Mouse (Mus musculus) large intestine, adult 2 months (tissue): ENCODE measurements around the gene Vmn1r61. TPM values are rescaled to one million over a fixed set of nuclear protein-coding genes. Genes with fewer than 3 reads are reported as not detected.

Source experiments
- DNase-seq: peaks from one replicate; pipeline ENCODE4 v3.0.0-alpha.2; 2012; ENCODE audit warnings: low read depth, low spot score
- polyA plus RNA-seq: library from polyadenylated mRNA; depleted of rRNA; stranded (reverse); fragments of >200 nt; gene quantifications from 2 replicates; pipeline ENCODE4 v1.2.3, GENCODE M21; 2012; rRNA removed

Vmn1r61 gene
- not detected in 2 replicates for polyA plus RNA-seq

DNA sequence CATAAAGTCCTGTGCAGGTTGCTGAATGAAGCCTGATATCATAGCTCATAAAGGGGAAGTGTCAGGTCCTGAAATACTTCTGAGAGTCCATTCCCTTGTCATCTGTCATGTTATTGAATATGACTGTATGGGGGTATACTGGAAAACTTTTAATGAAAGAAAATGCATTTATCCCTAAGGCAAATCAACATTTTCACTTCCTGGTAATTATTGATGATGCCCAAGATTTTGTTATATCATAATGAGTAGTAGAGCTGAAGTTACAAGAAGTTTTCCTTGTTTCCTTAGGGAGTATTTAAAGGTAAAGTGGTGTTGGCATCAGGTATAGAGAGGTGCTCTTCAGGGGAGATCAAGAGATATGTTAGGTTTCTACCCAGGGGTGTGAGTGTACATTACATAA is at the start of gene Vmn1r61:
TSS of gene Vmn1r61 (minus strand) at position 101 of the 400 bp plus-strand sequence.
- no peak for DNase-seq

Other genes starting within 250 kb of the Vmn1r61 start
- not detected in 2 replicates for gene Vmn1r58, start 199.9 kb downstream of the Vmn1r61 start, polyA plus RNA-seq
- gene Vmn1r59, start 156.5 kb downstream of the Vmn1r61 start, polyA plus RNA-seq, result not detected in 2 replicates
- not detected in 2 replicates for gene Vmn2r28, start 119.3 kb downstream of the Vmn1r61 start, polyA plus RNA-seq
- gene Vmn1r60, start 66.0 kb downstream of the Vmn1r61 start, polyA plus RNA-seq, result not detected in 2 replicates
- gene Vmn1r62, start 60.3 kb upstream of the Vmn1r61 start, polyA plus RNA-seq, result not detected in 2 replicates
- gene Vmn1r63, start 192.2 kb upstream of the Vmn1r61 start, polyA plus RNA-seq, result not detected in 2 replicates